In the genomic region with DNA sequence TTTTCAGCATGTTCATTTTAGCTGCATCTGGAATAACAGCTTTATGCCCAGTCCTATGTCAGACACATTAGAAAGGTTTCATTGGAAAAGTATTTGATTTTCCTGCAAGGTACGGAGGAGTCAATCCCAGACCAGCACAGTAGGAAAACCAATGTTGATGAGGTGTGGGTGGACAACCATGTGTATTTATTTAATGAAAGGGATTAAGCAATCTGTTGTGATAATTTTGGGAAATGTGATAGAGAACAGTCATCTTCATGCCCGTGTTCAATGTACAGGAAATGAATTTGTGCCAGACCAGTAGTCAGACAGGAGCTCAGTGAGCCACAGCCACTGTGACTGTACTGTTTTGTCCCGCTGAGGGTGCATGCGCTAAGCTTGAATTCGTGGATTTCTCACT, we compare ENCODE assay signal across 28 mouse cellular contexts.
"Had no signal": no experiment of that assay in that cellular context is flagged by ENCODE, and none has a peak within 500 bp of the region (broad histone marks: within the 10 kb centered on the region; RNA-seq: fewer than 3 reads in every experiment).

No protein-coding gene starts in this region.

- H3K9me3 ChIP-seq: heart, embryonic 10.5 days; heart, embryonic 12.5 days; hindbrain, embryonic 10.5 days; hindbrain, embryonic 12.5 days; intestine, embryonic 15.5 days; limb, embryonic 10.5 days; limb, embryonic 12.5 days; liver, embryonic 13.5 days; liver, embryonic 15.5 days had no signal

- DNase-seq: gastrocnemius, adult 2 months; gastrocnemius, postnatal 10 days; gastrocnemius, postnatal 25 days; heart, adult 18-20 months; heart, postnatal 10 days; heart, postnatal 4 days; kidney, adult 18-20 months; kidney, adult 8-10 months; kidney, postnatal 10 days; kidney, postnatal 25 days; kidney, postnatal 4 days; liver; liver, embryonic 13.5 days; liver, postnatal 0 days had no signal

- H3K4me2 ChIP-seq: heart, embryonic 12.5 days; hindbrain, embryonic 12.5 days; hindbrain, embryonic 14.5 days; intestine, embryonic 15.5 days; limb, embryonic 12.5 days; liver, embryonic 11.5 days; liver, embryonic 13.5 days; liver, embryonic 15.5 days had no signal

- H3K9ac ChIP-seq: heart, embryonic 12.5 days; hindbrain, embryonic 12.5 days; hindbrain, embryonic 14.5 days; intestine, embryonic 15.5 days; limb, embryonic 12.5 days; liver, embryonic 13.5 days; liver, embryonic 15.5 days; liver, postnatal 0 days had no signal

- H3K4me1 ChIP-seq: hindbrain, embryonic 10.5 days; hindbrain, embryonic 12.5 days; intestine, embryonic 15.5 days; limb, embryonic 10.5 days; liver, embryonic 13.5 days; liver, embryonic 15.5 days had no signal

- H3K27ac ChIP-seq: gastrocnemius, adult 2 months; heart, embryonic 10.5 days; hindbrain, embryonic 10.5 days; hindbrain, embryonic 12.5 days; hindbrain, embryonic 14.5 days; intestine, embryonic 15.5 days; left cerebral cortex, adult 2 months; limb, embryonic 10.5 days; limb, embryonic 12.5 days; liver, embryonic 13.5 days; liver, embryonic 15.5 days had no signal

- ATAC-seq: hindbrain, embryonic 16.5 days; inflammation-experienced regulatory T-cells, adult 6 months; intestine, embryonic 15.5 days; intestine, postnatal 0 days; liver, postnatal 0 days had no signal

- H3K4me3 ChIP-seq: gastrocnemius, adult 2 months; heart, embryonic 10.5 days; heart, embryonic 12.5 days; hindbrain, embryonic 10.5 days; hindbrain, embryonic 12.5 days; intestine, embryonic 15.5 days; left cerebral cortex, adult 2 months; limb, embryonic 10.5 days; limb, embryonic 12.5 days; liver, embryonic 13.5 days; liver, embryonic 15.5 days had no signal

- H3K27me3 ChIP-seq: heart, embryonic 12.5 days; hindbrain, embryonic 12.5 days; intestine, embryonic 15.5 days; limb, embryonic 12.5 days; liver, embryonic 13.5 days; liver, embryonic 15.5 days had no signal

- H3K36me3 ChIP-seq: heart, embryonic 10.5 days; heart, embryonic 12.5 days; hindbrain, embryonic 10.5 days; hindbrain, embryonic 12.5 days; intestine, embryonic 15.5 days; limb, embryonic 10.5 days; limb, embryonic 12.5 days; liver, embryonic 13.5 days; liver, embryonic 15.5 days had no signal
